Mouse (Mus musculus): ENCODE results near the gene Phf7.

The Phf7 gene

DNA sequence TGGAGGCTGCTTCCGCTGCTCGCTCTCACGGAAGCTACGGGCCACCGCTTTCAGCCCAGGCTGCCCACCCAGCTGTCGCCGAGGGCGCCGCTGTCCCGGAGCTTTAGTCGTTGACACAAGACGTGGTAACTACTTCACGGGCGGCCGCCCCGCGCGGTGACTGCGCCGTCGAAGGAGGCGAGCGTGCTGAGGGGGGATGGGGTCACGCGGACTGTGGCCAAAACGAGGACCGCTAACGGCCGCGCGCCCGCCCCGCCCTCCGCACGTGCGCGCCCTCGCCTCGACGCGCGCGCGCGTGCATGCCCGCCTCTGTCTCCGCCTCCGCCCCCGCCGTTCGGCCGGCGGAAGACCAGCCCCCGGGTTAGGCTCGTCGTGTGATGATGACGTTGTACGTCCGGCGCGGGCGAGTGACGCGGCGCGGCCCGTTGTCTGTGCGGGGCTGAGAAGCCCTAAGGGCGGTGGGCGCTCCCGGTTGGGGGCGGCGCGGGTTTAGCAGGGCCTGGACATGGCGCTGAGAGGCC, at the start of gene Phf7, which contains the start of gene Bap1:
Gene Phf7 (minus strand): TSS at position 234 of the 521 bp plus-strand sequence.
Gene Bap1 (plus strand): TSS at position 367 of the 521 bp plus-strand sequence.
- DNase-seq: peak; percentile 88 to 90

DNA sequence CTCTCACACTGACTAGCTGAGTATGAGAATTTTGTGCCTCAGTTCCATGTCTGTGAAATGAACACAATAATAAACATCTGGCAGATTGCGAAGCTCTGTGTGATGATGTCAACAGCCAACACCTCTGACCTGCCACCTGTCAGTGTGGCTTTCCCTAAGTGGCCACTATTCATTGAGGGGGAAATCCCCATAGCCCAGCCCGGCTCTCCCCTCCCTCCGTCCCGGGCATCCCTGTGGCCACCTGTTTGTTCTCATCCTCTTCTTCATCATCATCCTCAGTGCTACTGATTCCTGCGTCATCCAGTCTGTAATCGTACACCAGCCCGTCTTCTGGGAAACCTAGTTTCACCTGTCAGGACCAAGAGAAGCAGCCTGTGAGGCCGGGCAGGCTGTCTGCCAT, 34.6 kb upstream of the Phf7 start:
- DNase-seq: no peak

DNA sequence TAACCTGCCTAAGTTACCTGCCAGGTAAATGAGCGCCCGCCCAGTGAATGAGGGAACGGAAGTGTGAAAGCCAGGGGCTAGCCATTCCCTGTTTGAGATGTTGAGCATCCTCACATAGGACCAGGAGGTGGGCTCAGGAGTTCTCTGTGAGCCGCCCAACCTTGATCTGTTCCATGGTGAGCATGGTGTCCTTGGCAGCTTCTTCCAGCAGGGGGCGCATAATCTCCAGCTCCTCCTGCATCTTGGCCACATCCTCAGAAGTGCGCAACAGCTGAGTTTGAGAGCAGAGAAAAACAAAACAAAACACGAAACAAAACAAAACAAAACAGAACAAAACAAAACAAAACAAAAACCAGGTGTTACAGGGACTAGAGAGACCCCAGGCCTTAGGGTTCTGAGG, 21.0 kb upstream of the Phf7 start:
- peak; percentile 25 to 31 for DNase-seq

DNA sequence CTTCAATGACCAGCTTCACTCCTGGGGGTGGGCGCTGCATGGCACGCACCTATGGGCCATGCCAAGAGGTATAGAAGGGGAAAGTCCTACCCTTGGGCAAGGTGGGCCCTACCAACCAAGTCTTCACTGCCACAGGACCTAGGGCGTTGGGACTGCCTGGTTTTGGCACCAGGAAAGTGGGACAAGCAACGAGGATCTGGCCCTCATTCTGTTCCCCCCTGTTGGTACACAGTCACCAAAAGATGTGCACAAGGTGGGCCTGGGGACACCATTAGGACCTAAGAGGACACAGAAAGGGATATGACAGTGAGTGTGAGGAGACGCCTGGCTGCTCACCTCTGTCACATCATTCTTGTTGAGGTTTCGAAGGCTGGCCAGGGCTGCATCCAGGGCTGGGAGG, 20.0 kb upstream of the Phf7 start:
- DNase-seq: no peak

DNA sequence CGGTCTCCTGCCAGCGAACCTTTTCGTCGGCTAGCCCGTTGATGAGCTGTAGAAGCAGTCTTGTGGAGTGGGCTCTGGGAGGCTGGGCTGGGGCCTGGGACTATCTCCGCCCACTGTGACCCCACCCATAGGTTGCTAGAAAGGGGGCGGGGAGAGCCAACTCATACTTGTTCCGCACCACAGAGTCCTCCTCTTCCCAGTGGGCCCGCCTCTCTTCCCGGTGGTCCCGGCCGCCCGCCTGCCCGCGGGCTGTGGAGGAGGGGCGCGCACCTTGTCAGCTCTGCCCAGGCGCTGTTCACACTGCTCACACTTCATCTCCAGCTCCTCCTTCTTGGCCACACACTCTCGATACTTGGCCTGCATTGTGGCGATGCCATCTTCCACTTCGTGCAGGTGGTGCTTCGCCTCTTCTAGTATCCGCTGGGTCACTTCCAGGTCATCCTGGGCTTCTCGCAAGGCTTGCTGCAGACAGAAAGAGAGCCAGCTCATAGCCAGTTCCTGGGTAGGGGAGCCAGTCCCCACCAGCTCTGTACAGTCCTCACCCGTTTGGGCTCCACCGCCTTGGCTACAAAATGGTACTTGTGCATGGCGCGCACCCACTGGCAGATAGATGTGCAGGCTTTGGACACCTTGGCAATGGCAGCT, 18.5 kb upstream of the Phf7 start:
- no peak for DNase-seq

DNA sequence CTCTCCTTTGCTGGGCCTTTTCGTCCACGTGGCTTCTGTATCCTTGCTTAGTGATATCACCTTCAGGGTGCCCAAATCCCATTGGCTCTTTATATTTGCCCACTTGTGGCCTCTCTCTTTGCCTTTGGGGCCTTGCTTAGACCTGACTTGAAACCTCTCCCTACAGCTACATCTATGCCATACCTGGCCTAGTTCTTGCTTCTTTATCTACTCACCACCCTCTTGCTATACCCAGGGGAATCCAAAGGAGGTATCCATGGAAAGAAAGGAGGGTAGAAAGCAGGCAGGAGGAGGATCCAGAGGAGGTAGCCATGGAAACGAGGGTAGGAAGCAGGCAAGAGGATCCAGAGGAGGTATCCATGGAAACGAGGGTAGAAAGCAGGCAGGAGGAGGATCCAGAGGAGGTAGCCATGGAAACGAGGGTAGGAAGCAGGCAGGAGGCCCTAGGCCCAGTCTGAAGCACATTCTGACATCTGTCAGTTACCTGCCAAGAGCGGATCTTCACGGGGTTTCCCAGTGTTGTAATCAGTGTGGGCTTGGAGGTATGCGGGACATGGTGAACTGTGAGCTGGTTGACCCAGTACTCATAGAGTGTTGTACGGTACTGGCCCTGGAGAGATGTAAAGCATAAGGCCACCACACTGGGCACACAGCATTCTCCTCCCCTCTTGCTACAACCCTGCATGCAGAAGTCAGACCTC, 17.3 kb upstream of the Phf7 start:
- no peak for DNase-seq

DNA sequence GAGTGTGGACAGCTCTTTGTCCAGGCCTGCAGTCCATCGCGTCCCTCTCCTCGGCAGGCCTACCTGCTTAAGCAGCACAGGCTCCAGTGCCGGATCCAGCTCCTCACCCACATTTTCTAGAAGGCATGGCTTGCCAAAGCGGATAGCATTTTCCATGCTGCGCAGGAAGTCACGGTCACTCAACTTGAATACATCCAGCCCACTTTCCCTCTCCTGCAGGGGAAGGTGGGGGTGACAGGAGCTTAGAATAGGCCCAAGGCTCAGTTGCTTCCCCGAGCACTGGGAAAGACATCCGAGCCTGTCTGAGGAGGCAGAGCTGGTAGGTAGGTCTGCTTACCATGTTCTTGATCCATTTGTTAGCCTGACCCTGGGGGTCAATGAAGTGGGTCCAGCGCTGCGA, 16.5 kb upstream of the Phf7 start:
- no peak for DNase-seq

DNA sequence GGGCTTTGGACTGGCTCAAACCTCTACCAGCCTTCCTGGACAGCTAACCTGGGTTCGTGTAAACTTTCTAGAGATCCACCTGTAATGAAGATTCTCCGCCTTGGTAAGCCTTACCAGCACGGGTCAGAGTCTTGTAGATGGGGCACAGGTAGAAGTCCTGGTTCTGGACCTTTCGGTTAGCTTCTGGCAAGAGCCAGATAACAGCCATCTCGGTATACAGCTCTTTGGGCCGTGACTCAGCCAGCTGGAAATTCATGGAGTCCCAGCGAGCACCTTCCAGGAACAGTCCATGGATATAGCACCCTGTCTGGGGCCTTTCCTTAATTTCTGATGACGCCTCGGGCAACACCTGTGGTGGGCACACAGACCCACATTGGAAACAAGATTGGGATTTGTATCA, 9.8 kb upstream of the Phf7 start:
- no peak for DNase-seq

DNA sequence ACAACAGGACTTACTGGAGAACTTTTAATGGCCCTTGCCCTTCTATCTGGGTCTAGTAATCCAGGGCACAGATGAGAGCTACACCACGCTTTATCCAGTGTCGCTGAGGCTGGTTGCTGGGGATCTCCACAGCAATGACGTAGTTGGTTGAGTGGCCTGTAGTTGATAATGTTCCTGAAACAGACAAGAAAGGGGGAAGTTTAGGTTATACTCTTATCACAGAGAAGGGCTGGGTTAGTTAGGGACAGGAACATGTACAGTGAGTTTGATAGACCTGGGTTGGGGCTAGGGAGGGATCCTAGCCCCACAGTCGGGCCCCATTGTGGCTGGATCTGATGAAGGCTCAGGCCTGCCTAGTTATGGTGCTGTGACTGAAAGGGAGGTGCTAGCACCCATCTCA, 9.3 kb upstream of the Phf7 start:
- DNase-seq: no peak

DNA sequence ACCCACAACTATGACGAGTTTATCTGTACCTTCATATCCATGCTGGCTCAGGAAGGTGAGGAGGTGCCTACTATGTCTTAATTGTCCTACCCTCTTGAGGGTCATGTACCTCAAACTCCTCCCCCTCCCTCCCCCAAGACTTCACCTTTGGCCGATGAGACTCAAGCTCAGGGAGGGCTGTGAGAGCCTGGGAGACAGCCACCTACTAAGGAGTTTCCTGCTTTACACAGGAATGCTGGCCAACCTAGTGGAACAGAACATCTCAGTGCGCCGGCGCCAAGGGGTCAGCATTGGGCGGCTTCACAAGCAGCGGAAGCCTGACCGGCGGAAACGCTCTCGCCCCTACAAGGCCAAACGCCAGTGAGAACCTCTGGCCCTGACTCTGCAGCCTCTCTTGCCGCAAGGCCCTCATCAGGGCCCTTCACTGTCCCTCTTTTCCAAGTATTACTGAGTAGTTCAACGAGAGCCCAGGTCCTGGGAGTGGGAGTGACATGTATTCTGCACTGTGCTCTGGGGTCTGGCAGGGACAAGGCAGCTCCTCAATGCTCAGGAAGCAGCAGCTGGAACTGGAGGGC, 7.4 kb upstream of the Phf7 start:
- no peak for DNase-seq

DNA sequence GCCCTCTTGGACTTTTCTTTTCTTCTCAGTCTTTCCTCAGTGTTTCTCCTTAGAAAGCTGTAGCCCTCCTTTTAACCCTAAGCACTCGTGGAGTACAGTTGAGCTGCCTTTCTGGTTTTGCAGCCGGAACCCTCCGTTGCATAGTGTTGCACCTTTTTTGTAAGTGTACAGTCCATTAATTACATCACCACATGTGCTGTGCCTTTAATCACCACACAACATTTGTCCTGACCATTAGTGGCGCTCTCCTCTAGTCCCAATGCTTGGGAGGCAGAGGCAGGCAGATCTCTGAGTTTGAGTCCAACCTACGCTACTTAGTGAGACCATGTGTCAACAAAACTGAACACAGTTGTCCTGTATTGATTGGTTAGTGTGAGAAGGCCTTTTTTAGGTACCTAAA, 974 bp upstream of the Phf7 start:
- DNase-seq: no peak

DNA sequence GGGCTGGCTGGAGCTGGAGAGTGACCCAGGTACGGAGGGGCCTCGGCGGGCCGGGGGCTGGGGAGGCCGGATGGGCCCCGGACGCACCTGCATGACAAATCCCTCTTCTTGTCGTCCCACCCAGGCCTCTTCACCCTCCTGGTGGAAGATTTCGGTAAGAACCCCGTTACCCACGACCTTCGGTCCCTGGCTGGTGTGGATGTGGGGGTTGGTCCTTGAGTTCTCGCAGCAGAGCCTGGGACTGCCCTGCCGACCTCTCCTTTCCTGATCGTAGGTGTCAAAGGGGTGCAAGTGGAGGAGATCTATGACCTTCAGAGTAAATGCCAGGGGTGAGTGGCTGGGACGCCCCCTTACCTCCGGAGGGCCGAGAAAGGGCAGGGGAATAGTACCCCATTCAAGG, 509 bp upstream of the Phf7 start:
- no peak for DNase-seq

DNA sequence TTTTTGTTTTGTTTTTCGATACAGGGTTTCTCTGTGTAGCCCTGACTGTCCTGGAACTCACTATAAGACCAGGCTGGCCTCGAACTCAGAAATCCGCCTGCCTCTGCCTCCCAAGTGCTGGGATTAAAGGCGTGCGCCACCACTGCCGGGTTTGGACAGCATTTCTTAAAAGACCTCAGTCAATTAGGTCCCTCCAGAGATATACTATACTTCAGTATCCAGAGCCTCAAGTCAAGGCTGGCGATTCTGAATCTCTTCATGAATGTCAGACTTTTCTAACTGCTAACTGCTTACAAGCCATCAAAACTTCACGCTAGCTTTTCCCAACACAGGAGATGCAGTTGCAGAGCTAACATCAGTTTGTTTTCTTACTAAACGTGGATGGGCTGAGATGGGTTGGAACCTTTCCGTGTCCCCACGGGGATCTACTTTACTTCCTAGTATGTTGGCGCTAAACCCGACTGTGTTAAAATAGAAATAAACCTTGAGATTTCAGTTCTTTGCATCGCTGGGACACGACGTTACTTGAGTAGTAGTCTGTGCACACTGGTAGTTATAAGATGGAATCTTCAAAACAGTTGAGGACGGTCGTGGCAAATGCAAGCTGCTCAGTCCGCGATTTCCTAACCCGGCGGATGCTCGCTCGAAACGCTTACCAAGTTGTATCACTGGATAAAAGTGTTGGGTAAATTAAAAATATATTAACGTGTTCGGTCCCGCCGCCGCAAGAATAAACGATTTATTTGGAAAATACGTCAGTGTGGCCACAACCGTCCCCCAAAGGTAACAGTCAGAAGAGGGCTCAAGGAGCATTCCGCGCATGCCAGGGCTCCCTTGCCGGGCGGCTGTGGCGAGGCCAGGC, 664 bp downstream of the Phf7 start:
- DNase-seq: no peak

DNA sequence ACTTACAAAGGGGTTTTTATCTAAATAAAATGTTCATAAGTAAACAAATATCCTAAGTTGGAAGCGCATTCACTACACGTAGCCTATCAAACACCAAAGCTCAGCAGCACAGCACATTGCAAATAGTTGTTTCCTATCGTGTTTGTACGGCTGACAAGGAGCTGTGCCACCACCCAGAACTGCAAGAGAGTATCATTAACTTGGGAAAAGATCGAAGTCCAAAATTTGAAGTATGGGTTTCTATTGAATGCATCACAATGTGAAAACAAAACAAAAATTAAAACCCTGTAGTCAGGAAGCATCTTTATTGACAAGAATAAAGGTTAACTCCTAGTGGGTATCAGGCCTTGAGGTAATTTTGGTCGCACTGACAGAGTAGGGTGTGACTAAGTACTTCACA, 2.7 kb downstream of the Phf7 start:
- DNase-seq: no peak

DNA sequence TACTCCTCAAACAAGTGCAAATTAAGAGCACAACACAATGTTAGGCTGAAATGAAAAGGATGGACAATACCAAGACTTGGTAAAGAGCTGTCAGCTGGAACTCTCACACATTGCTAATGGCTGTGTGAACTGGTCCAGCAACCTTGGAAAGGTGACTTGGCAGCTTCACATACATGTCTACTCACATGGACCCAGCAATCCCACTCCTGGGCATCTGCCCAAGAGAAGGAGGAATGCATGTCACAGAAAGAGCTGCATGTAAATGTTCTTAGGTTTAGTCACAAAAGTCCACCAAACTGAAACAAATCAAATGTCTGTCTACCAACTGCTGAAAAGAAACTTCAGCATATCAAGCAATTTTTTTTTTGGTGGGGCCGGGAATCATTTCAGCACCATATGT, 5.2 kb downstream of the Phf7 start:
- DNase-seq: no peak

DNA sequence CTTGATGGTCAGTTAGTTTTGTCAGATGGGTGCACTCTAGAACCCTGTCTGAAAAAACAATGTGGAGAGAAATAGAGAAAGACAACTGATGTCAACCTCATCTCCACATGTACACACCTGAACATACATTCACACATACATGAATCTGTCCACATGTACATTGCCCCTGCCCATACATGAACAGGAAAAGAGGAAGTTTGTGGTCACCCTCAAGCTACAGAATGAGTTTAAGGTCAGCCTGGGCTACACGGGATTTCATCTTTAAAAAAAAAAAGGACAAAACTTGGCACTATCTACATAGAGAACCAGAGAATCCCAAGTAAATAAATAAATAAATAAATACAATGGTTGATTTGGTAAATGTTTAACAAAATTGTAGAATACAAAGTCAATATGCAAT, 6.3 kb downstream of the Phf7 start:
- no peak for DNase-seq

DNA sequence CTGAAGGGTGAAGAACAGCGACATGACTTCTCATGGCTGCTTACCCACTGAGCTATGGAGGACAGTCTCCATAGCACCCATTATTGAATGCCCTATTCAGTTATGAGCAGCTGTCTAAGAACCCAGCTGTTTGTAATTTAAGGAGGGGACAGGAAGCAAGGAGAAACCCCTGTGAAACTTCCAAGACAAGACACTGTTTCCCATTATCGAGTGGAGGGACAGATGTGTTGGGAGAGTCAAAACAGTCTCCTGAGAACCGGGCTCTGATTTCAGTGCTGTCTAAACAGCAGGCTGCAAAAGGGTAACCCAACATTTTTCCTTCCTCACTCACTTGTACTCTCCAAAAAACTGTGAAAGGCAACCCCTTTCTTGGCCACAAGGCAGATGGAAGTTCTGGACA, 10.6 kb downstream of the Phf7 start:
- DNase-seq: no peak

DNA sequence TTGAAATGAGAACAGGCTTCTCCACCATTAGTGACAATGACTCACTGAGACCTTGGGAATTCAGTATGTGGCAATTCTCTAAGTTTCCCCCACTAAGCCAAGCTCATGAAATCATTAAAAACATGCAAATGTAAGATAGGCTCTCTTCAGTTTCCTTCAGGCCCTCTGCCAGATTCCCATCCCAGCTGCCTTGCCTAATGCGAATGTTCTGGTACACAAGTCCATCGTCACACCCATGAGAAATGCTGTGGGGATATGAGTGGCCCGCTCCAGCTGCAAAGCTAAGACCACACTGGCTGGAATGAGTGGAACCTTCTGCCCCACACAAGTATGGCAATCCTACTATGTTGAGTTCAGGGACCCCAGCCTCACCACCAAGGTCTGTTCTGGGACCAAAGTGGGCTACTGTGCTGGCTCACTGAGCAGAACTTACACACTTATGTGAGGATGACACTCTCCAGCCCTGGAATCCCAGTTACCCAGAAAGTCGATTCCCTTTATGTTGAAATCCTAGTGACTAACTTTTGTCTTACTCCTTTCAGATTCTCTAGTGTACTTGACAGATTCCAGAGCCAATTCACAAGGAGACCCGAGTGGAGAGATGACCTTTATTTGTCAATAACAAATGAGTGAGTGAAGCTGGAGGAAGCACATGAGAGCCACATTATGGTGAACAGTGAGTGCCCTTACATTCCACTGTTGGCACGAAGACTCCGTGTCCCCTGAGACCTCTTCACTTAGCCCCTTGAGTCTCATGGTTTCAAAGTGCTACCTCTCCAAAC, 13.8 kb downstream of the Phf7 start:
- no peak for DNase-seq

DNA sequence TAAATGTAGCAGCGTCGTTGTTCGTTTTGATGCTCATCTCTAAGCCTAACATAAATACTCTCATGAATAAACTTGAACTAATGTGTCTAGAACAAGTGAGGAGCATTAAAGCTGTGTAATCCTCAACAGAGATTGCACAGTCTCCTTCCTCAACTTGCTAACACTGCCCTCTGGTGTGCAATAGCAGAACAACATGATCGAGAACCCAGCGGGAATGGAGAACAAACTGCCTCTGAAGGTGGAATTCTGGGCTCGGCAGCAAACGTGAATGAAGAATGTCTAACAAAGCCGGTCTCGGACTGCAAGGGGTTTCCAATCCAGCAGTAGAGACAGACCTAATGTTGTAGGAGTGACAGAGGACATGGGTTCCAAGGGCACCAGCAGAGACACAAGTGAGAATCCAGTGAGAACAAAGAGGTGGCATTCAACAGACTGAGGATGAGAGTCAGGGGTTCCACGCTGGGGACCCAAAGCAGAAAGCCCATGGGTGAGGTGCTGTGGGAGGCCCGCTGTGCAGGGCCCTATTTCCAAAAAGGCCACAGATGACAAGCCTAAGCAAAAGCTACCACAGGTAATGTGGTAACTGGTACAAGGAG, 17.0 kb downstream of the Phf7 start:
- DNase-seq: peak in 1 of 2 experiments; percentile 23

DNA sequence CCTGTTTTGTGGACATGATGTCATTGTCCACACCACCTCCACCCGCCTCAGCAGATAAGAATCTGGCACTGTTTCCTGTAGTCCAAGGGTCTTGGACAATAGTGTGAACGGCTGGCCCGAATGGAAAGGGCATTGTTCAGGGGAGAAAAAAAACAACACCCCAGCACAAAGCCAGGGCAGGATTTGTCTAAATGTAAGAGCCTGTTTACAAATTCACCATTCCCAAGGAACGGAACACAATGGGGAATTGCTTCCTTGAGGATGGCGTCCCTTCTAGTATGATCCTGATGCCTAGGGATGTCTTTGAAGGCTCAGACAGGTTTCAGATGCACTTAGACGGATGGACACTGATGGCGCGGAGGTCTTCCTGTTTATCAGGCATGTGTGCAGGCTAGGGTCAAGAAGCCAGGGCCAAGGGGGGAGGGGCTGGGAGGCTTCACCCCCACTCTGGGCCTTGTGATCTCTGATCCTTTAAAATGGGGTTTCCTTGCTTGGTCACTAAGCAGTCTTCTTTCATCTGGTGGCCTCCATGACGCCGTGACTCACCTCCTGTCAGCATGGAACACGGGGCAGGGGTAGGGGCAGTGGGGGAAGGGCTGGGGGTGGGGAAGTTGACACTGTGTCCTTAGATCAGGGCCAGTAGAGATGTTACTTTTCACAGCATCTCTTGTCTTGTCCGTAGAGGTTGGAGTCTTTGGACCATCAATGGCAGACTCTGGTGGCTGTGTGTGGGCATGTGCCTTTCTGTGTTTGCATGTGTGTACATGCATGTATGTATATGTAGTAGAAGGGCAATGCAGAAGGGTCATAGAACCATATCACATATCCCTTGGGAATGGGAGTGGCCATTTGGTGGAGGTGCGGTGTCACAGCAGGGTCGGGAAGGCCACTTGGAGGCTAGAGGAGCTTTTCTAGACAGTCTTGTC, 17.8 kb downstream of the Phf7 start:
- no peak for DNase-seq

Measured in thymus, adult 18-20 months (tissue).